Mouse (Mus musculus): ENCODE results near the gene Stam2.

Stam2 gene

DNA sequence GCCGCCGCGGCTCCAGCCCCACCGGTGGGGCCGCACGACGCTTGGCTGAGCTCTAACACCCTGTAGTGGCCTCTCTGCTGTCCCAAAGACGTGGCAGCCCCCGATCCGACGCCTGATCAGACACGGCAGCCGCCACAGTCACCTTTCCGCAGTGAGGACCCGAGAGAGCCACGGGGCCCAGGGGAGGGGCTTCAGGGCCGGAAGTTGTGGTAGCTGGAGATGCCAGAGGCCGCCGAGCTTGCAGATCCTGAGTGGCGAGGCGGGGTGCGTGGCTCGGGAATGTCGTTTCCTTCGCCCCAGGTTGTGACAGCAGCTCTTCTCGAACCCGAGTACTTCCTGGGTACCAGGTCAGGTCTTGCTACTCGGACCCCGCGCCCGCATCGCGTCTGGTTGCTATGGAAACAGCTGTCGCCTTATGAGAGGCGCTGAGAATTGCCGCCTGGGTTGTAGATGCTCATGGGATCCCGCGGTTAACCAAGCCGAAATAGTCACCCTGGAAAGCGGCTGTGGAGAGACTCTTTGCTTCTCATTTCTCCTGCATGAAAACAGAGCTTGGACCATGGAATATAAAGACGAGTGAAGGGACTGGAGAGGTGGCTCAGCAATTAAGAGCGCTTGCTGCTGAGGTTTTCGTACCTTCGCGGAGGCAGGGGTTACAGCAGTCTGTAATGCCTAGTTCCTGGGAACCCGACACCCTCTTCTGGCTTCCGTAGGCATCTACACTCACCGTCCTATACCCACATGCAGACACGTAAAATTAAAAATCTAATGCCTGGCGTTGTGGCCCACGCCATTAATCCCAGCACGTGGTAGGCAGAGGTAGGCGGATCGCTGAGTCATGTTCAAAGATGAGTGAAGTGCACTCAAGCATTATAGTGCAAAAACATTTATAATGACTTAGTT is at the start of gene Stam2:
Gene Stam2 (minus strand): TSS at position 26 of the 903 bp plus-strand sequence.
- DNase-seq (ENCODE audit: low spot score), result peak; percentile 91

DNA sequence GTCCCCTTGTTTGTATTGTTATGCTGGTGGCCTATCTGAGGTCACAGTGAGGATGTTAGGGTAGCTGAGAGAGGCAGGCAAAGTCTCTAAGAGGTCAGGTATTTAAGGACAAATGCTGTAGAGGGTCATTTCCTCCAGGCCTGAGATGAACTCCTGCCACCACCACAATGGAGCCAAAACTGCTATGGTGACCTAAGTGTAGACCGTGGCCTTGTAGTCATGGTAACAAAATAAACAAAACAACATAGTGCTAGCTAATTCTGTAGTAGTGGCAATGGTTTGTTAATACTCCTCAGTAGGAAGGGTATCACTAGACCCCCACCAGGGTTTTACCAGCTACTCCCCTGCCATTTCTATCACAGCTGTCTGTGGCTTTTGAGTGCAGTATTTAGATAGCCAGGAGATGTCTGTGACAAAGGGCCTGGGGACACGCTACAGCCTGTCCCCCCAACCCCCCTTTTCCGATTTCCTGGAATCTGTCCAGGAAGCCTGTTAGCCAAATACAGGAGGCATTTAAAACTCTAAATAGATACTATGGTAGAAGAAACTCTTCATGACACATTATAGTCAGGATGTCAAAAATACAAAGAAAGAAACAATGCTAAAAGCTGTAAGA is 43.1 kb upstream of the Stam2 start:
- DNase-seq (ENCODE audit: low spot score), result no peak

DNA sequence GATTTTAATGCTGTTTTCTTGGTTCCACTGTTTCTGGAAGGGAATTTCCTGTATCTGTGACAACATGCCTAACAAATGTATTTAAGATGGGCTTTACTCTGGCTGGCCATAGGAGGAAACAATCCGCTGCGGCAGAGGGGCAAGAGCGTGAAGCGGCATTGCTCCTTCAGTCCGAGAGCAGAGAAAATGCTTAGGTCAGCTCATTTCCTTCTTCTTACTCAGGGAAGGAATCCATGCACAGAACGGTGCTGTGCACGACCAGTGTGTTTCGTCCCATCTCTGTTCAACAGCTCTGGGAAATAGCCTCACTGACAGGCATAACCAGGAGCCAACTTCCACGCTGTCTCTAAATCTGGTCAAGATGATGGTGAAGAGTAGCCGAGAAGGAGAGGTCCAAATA is 37.9 kb upstream of the Stam2 start:
- DNase-seq (ENCODE audit: low spot score), result no peak

DNA sequence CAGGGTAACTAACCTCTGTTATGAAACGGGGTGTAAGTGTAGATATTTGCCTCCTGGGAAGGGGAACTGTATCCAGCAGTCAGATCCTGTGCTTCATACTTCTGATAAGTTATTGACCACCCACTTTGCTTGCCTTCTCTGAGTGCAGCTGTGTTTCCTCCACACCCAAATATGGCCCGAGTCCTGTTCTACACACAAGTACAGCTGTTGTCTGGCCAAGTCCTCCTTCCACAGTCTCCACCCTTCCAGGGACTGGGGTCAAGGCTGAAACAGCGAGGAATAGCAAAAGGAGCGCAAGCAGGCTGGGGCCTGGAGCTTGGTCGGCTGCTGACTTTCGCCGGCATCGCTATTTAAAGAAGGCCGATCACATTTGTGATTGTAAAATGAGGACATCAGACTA is 37.3 kb upstream of the Stam2 start:
- peak; percentile 48 for DNase-seq (ENCODE audit: low spot score)

DNA sequence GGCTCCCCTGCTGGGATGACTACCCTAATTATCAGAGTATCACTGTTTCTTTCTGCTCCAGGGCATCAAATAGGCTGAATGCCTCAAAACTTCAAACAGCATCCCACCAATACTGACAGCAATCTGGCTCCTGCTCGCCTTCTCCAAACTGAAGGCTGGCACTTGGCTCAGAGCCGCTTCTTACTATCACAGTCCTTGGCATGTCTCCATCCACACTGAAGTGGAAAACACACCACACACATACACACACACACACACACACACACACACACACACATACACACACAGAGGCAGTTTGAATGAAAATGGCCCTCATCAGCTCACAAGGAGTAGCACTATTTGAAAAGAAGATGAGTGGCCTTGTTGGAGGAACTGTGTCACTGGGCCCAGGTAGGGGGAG is 35.8 kb upstream of the Stam2 start:
- DNase-seq (ENCODE audit: low spot score), result no peak

DNA sequence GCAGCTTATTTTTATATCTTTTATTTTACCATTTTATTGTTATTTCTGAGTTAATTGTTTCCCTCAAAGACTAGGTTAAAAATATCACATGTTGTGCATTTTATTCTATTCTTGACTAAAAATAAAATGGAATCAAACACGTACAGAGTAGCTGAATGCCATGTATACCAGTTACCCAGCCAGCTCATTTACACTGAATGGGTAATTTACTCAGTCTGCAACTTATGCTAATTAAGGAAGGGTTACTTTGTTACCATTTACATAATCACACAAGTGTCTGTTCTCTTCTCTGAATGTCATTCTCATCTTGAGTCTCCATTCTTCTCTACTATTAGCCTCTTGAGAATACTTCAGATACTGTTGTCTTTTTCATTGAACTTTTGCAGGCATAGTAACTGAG is 32.3 kb upstream of the Stam2 start:
- no peak for DNase-seq (ENCODE audit: low spot score)

DNA sequence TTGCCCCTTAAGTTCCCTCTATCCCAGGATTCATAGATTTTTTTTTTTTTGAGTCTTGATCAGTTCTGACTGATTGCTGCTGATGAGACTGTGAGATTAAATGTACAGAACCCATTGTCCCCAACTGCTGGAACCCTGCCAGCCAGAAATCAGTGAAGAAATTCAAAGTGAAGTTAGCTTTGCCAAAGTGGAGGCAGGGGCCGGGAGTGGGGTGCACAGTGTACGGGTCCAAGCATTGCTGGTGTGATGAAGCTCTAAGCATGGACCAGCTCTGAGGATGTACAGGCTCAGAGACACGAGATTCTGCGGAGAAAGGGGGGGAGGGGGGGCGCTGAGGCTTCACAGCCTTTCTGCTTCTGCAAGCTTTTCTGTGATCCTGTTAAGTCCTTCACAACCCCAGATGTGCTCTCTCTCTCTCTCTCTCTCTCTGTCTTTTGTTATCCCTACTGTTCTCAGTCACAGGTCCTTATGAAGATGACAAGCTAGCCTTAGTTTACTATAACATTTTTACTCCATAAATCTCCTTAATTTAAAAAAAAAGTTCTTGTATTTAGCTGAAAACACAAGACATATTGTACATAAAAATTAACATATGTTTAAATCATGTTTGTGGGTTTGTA is 30.8 kb upstream of the Stam2 start:
- DNase-seq (ENCODE audit: low spot score), result peak; percentile 29

DNA sequence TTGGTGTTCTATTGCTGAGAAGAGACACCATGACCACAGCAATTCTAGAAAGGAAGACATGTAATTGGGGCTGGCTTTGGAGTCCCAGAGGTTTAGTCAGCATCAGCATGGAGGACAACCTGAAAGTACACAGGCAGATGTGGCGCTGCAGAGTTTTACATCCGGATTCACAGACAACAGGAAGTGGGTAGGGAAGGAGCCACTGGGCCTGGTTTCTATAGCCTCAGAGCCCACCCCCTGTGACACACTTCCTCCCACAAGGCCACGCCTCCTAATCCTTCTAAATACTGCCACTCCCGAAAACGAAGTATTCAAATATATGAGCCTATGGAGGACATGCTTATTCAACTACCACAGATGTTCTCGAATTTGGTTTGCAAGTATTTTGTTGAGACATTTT is 23.0 kb upstream of the Stam2 start:
- no peak for DNase-seq (ENCODE audit: low spot score)

DNA sequence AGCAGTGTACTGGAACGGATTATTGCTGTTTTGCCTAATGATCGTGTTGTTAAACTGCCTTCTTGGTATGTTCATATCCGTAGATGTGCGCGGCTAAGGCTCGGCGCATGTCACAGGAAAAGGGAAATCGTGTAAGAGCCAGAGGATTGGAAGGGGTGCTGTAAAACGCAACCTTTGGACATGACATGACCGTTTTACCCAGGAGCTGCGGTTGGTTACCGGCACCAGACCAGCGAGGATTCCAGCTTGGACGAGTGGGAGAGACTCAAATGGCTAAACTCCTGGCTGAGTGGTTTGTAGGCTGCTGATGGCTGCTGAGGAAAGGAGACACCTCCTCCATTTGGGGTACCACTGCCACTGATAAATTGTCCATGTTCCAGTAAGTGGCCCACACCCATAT is 21.8 kb upstream of the Stam2 start:
- no peak for DNase-seq (ENCODE audit: low spot score)

DNA sequence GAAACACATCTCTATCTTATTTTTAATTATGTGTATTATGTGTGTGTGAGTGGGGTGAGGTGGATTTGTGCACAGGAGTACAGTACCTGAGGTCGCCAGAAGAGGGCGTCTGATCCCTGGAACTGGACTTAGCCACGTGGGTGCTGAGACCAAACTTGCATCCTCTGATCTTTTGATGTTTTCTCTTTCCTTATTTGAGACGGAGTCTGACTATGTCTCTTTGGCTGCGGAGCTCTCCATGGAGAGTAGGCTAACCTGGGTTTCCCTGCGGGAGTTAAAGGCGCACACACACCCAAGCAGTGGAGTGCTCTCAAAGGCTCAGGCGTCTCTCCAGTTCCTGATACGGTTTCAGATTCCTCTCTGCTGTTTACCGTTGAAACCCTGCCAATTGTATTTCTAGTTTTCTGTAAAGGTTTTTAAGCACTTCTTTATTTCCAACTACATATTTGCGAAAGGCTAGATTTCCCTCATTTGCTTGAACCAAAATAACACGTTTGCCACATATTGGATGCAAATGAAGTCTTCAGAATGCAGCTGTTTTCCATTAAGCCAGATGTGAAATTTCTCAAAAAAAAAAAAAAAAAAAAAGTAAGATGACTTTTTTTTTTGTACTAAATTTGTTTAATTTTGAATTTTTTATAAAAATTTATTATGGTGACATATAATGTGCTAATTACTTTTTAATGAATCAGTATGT is 21.1 kb upstream of the Stam2 start:
- peak; percentile 84 for DNase-seq (ENCODE audit: low spot score)

DNA sequence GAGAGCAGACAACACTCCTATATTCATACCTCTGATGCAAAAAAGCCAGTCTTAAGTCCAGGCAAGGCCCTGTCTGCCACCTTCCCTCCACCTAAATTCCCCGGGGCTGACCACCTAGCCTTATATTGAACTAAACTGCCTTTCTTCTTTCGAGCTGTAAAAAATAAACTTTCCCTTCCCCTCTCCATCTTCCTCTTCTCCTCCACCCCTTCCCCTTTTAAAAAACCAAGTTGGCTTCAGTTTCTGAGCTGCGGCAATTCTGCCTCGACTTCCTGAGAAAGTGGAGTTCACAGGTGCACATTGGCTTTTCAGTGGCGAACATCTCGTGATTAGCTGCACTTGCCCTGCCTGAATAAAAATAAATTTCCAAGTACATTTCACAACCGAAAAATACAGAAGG is 20.4 kb upstream of the Stam2 start:
- DNase-seq (ENCODE audit: low spot score), result no peak

DNA sequence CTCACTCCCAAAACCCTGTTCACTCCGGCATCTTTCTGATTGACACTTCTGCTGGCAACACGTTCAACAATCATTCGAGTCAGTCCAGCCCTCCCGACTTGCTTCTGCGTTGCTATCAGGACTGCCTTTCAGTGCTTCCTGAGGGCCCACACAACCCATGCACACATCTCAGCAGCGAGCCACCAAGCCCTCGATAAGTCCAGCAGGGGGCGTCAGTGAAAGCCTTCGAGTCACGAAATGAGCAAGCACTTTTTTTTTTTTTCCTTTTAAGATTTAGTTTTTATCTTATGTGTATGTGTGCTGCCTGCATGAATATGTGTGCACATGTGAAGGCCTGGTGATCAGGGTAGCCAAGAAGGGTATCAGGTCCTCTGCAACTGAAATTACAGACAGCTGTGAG is 16.5 kb upstream of the Stam2 start:
- peak; percentile 60 for DNase-seq (ENCODE audit: low spot score)

DNA sequence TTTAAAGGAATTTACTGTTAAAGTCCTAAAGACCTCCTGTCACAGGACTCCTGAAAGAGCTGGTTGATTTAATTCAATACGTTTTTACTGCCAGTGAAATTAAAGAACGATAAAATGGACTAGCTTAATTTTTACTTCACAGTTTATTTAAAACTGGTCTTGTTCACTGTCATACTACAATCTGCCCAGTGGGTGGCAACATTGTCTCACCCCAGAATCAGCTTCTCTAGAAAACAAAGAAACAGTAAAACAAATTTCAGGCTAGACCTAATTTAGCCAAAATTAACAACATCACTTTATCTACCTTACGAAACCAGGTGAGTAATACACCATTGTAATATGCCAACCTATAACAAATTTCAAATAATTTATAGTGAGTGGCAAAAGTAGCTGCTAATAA is 14.6 kb upstream of the Stam2 start:
- no peak for DNase-seq (ENCODE audit: low spot score)

DNA sequence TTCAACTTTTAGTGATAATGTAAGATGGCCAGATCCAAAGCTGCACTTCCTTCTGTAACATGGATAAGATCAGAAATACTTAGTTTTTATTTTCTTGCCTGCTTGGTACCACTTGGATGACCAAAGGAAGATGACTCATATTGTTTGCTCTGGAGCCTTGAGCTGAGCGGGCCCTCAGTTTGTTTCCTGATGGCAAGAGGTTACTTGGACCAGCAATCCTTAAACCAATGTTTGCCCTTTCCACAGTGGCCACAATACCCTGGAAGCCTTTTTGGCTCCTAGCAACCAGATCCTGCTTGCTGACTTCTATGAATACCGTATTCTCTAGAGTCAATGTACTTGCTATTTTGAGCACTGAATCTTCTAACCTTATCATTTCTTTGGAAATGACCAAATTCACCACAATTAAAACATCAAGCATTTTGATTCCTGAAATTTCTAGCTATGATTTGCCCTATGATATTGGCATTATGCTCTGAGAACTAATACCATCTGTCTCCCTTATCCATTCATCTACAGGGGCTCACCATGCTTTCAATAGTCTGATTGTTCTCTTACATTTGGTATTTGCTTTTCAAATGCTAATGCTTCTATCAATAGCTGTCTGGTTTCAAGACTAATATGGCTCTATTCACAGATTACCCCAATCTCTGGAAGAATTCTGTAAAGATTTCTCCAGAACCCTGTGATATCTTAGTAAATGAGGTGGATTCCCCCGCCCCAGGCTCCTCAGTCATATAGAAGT is 11.7 kb upstream of the Stam2 start:
- DNase-seq (ENCODE audit: low spot score), result no peak

DNA sequence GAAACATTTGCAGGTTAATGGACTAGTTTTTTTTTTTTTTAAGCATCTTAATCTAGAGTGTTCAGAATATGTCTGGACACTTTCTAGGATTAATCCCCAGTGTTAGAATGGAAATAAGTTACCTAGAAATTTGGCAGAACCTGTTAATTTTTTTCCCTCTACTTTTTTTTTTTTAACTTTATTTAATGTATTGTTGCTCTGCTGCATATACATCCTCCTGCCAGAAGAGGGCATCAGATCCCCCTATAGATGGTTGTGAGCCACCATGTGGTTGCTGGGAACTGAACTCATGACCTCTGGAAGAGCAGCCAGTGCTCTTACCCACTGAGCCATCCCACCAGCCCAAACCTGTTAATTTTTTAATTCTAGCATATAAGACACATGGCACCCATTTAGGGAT is 2.0 kb upstream of the Stam2 start:
- DNase-seq (ENCODE audit: low spot score), result no peak

DNA sequence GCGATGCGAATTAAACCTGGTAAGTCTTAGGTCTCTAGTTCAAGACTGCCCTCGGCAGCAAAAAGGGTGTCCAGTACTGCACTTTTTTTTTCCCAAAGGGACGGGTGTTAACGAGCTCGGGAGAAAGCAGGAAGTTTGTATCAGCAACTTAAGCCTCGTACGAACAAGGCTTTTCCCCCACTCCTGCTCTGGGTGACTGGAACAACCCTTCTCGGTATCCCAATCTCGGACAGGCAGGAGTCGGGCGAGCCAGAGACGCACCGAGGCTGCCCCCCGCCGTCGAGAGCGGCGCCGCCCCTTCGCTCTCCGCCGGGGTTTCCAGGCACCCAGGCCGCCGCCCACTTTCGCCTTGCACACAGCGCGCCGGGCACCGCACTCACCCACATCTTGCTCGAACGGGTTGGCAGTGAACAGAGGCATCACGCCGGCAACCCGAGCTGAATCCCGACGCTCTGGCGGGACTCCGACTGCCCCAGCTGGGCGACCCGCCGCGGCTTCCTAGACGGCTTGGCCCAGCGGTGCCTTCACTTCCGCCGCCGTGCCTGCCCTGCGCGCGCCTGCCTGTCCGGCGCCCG is 313 bp downstream of the Stam2 start:
- peak; percentile 75 for DNase-seq (ENCODE audit: low spot score)

DNA sequence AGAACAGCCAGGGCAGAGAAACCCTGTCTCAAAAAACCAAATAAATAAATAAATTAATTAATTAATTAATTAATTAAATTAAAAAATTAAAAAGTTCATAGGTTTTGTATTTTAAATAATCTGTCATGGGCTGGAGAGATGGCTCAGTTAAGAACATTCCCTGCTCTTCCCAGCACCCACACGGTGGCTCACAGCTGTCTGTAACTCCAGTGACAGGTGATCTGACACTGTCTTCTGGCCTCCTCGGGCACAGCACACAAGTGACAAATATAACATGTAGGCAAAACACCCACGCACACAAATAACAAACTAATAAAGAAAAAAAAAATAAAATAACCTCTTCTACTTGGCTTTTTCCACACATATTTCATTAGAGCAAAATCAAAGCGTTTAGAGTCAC is 1.5 kb downstream of the Stam2 start:
- DNase-seq (ENCODE audit: low spot score), result no peak

DNA sequence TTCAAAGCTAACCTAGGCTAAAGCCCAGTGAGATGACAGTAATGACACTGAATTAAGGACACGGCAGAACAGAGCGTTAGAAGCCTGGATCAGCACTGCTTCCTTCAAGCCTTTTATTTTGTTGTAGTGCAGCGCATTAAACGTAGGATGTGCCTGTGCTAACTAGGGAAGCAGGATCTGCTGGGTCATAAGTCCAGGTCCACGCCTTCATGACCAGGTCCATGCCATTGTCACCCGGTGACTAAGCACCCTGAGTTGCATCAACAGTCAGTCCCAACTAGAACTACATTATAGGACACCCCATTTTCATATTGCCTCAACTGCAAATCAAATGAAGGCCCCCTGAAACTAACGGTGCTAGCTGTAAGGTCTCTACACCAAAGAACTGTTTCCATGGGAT is 7.6 kb downstream of the Stam2 start:
- DNase-seq (ENCODE audit: low spot score), result no peak

DNA sequence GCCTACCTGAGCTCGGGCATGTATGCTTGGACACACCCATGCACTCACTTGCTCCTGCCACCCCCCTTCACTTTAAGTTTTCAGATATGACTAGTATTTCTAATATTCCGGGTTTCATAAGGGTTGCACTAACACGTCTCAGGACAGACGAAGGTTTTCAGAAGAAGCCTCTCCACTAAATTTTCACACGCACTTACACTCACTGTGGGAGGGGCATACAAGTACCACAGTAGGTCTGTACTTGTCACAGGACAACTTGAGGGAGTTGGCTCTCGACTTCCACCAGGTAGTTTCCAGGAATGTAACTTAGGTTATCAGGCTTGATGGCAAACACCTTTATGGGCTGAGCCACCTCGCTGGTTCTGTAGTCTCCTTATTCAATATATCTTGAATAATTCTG is 8.4 kb downstream of the Stam2 start:
- DNase-seq (ENCODE audit: low spot score), result no peak

DNA sequence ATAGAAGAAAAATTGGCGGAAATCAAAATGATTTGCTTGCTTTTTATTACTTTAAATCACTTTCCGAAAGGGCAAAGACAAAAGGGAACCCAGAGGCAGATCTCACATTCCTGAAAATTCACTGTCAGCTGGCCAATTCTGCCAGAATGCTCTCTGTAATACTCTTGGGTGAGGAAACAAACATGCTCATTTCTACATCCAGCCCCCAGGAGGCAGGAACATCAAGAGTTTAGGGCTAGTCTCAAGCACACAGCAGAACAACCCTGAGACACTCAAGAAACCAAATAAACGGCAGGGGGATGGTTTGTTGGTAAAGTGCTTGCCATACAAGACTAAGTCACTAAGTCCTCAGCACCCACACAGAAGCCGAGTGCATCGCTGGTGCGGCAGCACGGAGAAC is 9.5 kb downstream of the Stam2 start:
- DNase-seq (ENCODE audit: low spot score), result no peak

DNA sequence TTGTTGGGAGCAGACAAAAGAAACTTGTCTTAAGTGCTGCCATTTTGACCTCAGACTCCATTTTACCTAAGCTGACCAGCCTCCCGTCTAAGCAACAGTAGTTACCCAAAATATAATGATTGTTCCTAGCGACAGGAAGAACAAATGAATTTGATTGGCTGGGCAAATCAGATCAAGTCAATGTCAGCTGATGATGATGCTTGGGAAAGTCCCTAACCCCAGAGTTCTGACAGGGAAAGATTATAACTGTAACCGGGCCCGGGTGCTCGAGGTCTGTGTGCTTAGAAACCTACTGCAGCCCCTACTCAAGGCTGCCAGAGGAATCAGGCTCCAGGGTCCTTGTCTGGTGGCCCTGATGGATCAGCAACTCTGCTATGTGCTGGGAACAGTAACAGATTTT is 10.1 kb downstream of the Stam2 start:
- DNase-seq (ENCODE audit: low spot score), result no peak

DNA sequence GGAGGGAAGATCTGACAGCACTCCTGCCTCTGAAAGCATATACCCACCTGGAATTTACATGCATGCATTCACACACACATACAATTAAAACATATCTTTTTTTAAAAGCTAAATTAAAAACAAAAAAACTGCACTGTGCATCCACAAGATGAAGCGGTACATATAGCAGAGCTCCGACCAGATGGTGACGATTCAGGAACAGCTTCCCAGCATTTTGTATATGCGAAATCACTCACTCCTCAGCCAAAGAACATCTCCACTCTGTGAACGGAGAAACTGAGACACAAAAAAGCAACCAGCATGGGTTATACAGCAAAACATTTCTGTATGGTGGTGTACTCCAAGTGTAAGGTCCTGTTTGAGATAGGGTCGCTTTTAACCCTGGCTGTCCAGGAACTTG is 11.2 kb downstream of the Stam2 start:
- DNase-seq (ENCODE audit: low spot score), result no peak

All from urinary bladder, postnatal 14 days (tissue).